Mouse (Mus musculus): ENCODE data around the gene Bbs1.
A peak's percentile ranks its signal among the peaks of the same experiment; 100 is the strongest.
"Not testable (repeated sequence)": the region's sequence is repeated elsewhere in the genome, so short reads cannot be mapped to it uniquely, and the experiment has no call there.

Gene Bbs1

DNA sequence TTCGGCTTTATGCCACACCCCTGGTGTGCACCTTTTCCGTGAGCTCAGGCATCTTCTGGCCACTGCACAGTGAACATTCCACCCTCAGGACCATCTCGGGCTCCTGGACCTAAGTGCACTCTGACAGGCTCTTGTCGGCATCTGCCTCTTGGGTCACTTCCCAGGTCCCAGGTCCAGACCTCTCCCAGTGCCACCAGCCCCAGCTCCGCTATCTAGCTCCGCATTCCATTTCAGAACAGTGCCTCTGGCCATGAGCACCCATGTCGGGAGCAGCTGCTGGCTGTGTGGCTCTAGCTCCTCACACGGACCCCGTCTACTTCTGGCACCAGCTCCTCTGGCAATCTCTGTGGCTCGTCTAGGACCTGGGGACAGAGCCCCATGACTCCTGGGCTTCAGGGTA, 16.6 kb downstream of the Bbs1 start:
- no peak for DNase-seq (ENCODE audit: inconsistent age in 2 of 2, low spot score in 1 of 2)

GRCm38 (mm10) chr19:4883961-4884360, 22.5 kb downstream of the Bbs1 start:
- no peak for DNase-seq (ENCODE audit: inconsistent age in 2 of 2, low spot score in 1 of 2)

DNA sequence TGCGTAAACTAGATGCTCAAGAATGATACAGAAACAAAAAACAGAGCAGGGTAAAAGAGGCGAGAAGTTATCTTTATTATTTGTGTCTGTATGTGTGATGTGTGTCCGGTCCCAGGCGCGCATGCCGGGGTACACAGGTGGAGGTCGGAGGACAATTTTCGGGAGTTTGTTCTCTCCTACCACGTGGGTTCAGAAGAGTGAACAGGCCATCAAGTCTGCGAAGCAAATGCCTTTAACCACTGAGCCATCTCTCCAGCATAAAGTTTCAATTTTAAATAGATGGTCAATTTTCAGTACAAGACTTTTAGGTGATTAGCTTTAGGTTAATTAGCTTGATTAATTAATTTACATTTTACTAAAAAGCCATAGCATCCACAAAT, 27.1 kb downstream of the Bbs1 start:
- DNase-seq (ENCODE audit: inconsistent age in 2 of 2, low spot score in 1 of 2) = no peak

GRCm38 (mm10) chr19:4878405-4879323, 27.8 kb downstream of the Bbs1 start, which contains the start of gene Zdhhc24:
TSS of gene Zdhhc24 (plus strand) at chr19:4878668.
- peak; percentile 96 to 99 for DNase-seq (ENCODE audit: inconsistent age in 2 of 2, low spot score in 1 of 2)

- peak in 1 of 2 experiments; percentile 49 for DNase-seq (ENCODE audit: inconsistent age in 2 of 2, low spot score in 1 of 2)
These were observed 28.6 kb downstream of the Bbs1 start, which contains the start of gene Actn3 for GRCm38 (mm10) chr19:4877785-4878184. TSS of gene Actn3 (minus strand) at chr19:4877909.

GRCm38 (mm10) chr19:4876755-4877154, 29.7 kb downstream of the Bbs1 start:
- no peak for DNase-seq (ENCODE audit: inconsistent age in 2 of 2, low spot score in 1 of 2)

DNA sequence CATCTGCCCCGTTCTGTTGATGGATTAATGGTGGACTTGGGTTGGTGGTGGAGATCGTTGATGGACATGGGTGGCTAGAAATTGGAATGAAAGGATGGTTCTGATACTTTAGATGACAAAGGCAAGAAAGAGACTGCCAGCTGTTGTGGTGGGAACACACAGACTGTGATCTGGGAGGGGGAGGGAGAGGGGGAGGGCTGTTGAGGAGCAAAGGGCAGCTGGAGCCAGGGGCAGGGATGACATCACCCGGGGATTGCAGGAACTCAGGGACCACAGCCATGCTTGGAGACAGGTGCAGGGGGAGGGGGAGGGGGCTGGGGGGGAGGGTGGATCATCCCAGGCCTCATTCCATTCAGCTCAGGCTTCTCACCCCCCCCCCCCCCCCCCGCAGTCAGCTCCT, 30.2 kb downstream of the Bbs1 start:
- no peak for DNase-seq (ENCODE audit: inconsistent age in 2 of 2, low spot score in 1 of 2)

GRCm38 (mm10) chr19:4874613-4875012, 31.8 kb downstream of the Bbs1 start:
- DNase-seq (ENCODE audit: inconsistent age in 2 of 2, low spot score in 1 of 2) = not testable (repeated sequence)

DNA sequence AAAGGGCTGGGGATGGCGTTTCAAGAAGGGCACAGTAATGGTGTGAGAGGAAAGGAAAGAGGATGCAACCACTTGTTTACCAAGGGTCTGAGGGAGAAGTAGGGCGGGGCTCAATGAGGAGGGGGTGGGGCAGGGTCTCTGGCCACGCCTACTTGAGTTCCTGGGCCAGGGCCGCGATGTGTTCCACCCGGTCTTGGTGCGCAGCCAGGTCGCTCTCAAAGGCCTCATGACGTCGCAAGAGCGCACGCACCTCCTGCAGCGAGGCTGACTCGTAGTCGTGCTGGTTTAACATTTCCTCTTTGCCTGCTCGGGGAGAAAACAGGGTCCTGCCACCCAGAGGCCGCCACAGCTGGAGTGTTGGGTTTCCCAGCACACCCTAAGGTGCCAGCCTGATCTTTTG, 41.3 kb downstream of the Bbs1 start:
- peak; percentile 61 to 68 for DNase-seq (ENCODE audit: inconsistent age in 2 of 2, low spot score in 1 of 2)

GRCm38 (mm10) chr19:4863048-4863447, 43.4 kb downstream of the Bbs1 start:
- peak in 1 of 2 experiments; percentile 27 for DNase-seq (ENCODE audit: inconsistent age in 2 of 2, low spot score in 1 of 2)

GRCm38 (mm10) chr19:4859081-4859480, 47.3 kb downstream of the Bbs1 start:
- peak; percentile 29 to 48 for DNase-seq (ENCODE audit: inconsistent age in 2 of 2, low spot score in 1 of 2)

DNA sequence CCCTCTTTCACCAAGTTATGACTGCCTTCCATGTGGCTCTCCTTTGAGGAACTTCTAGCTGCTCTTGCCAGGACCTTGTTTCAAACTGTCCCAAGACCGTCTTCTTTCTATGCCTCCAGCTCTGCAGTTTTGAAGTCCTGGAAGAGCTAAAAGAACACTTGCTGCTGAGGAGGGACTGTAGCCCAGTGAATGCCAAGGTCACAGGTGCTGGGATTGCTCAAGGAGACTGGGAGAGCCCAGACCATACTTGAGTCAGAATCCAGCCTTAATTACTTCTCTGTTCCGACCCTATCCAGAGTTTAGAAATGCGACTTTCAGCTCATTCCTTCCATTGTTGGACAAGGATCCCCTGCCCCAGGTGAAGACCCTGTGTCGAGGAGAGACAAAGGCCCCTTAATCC, 50.5 kb downstream of the Bbs1 start:
- DNase-seq (ENCODE audit: inconsistent age in 2 of 2, low spot score in 1 of 2) = peak; percentile 80 to 87

GRCm38 (mm10) chr19:4855470-4855820, 51.0 kb downstream of the Bbs1 start:
- DNase-seq (ENCODE audit: inconsistent age in 2 of 2, low spot score in 1 of 2) = no peak

DNA sequence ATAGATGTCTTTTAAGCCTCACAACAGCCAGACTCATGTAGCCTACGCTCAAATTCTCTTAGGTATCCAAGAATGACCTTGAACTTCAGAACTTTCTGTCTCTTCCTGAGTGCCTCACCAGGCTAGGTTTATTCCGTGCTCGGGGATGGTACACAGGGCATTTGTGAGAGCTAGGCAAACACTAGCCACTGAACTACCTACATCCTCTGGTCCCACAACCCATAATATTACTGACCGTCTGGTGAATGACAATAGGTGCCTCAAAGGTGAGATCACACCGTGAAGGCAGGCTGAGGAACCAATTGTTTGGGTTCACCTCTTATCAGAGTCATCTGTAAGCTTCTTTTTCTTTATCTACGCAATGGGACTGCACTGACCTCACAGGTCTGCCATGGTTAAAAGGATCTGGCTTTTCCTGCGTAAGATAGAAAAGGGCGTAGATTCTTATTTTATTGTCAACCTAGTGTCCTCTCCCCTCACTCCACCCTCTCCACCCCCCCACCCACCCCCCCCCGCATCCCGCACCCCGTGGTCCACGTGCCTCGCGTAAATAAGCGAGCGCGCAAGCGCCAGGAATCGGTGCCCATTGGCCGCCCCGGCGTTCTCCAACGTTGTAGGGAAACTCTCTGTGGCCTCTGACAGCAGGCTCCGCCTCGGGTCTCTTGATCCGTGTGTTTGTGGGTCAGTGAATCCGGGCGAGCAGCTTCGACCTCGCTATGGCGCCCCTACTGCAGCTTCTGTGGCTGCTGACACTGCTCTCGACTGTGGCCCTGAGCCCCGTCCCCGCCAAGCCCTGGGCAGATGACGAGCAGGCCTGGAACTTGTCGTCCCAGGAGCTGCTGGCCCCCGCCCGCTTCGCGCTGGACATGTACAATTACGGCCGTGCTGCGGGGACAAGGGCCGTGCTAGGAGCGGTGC, 51.6 kb downstream of the Bbs1 start, which contains the start of gene Ctsf:
Gene Ctsf, plus strand, starts transcription at position 579 of the 918 bp plus-strand sequence.
- peak; percentile 95 to 97 for DNase-seq (ENCODE audit: inconsistent age in 2 of 2, low spot score in 1 of 2)

GRCm38 (mm10) chr19:4850281-4850680, 56.1 kb downstream of the Bbs1 start:
- no peak for DNase-seq (ENCODE audit: inconsistent age in 2 of 2, low spot score in 1 of 2)

DNA sequence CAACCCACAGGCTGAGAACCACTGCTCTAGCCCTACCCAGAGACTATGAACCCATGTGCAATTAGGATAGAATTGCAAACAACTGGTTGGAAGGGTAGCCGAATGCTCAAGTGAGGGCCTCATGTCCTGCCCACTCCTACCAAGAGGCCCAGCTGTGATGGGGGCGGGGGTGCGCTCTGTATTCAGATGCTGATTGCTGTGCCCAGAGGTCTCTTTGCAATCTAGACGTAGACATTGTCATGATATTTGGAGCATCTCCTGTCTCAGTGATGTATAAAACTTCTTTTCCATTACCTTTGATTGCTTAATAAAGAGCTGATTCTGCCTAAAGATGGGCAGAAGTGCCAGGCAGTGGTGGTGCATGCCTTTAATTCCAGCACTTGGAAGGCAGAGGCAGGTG, 56.6 kb downstream of the Bbs1 start:
- no peak for DNase-seq (ENCODE audit: inconsistent age in 2 of 2, low spot score in 1 of 2)

- DNase-seq (ENCODE audit: inconsistent age in 2 of 2, low spot score in 1 of 2) = peak in 1 of 2 experiments; percentile 78
These were observed 58.9 kb downstream of the Bbs1 start for GRCm38 (mm10) chr19:4847490-4847889.

DNA sequence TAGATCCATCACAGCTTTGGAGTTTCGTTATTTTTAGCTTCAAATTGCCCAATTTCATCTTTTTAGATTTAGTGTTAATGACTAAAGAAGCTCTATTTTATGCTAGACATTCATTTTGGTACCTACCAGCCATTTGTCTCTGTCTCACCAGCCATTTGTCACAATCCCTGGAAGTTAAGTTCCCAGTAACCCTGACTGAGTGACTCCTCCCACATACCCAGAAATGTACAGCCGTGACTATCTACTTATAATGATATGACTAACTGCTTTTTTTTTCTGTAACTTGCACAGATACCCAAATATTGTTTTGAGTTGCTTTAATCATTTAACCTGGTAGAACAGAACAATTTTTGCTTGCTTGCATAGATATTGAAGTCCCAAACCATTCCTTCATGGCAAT, 60.6 kb downstream of the Bbs1 start:
- DNase-seq (ENCODE audit: inconsistent age in 2 of 2, low spot score in 1 of 2) = peak in 1 of 2 experiments; percentile 61

- DNase-seq (ENCODE audit: inconsistent age in 2 of 2, low spot score in 1 of 2) = no peak
These were observed 63.8 kb downstream of the Bbs1 start for GRCm38 (mm10) chr19:4842611-4843010.

DNA sequence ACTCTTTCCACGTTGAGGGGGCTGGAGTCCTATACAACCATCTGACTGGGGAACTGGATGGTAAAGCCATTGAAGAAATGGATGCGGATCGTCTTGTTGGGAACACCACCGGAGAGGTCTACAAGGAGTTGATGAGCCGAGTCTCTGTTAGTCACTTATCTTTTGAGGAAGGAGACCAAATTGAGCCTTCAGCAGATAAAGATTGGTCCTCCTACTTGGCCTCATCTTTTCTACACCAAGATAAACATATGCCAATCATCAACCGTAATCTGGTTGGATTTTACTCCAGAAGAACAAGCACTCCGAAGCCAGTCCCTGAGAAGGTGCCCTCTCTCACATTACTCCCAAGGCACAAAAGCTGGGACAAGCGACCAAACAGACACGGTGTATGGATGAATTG, 65.6 kb downstream of the Bbs1 start:
- DNase-seq (ENCODE audit: inconsistent age in 2 of 2, low spot score in 1 of 2) = no peak

DNA sequence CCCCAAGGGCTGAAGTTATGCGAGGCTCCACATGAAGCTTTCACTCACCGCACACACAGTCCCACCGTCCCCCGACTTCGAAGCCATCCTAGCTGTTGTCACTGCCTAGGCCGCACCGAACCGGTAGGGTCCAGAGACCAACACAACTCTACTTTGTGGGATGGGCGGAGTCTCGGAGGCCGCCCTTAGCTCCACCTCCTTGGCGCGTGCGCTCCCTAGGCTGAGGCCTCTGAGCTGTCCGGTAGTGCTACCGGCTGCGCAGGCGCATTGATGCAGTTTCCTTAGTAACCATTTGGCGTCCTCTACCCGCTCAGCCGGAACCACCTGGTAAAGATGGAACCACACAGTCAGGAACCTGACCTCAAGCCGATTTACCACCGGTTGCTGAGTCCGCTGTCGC, 67.3 kb downstream of the Bbs1 start, which contains the start of the genes Ccs and Ccdc87:
Gene Ccs, minus strand, starts transcription at position 184 of the 400 bp plus-strand sequence.
Gene Ccdc87, plus strand, starts transcription at position 218 of the 400 bp plus-strand sequence.
- DNase-seq (ENCODE audit: inconsistent age in 2 of 2, low spot score in 1 of 2) = peak; percentile 97 to 98

Data from adrenal gland, adult (tissue).